In genomic region chr2:163743357-163743756, GRCm38 (mm10) we compare ENCODE assay signal across 17 mouse cellular contexts. TPM values are rescaled to one million over a fixed set of nuclear protein-coding genes. Genes with fewer than 3 reads are reported as not detected.
DNase-seq lines count a peak whose midpoint lies in the region; ATAC-seq and TF ChIP-seq lines count a peak whose summit lies in the region.
"Had no signal": no experiment of that assay in that cellular context is flagged by ENCODE, and none has a peak within 500 bp of the region (broad histone marks: within the 10 kb centered on the region; RNA-seq: fewer than 3 reads in every experiment).

No protein-coding gene starts in this region.

- H3K4me1 ChIP-seq in kidney, embryonic 16.5 days (ENCODE audit: insufficient read depth, low read length): no peaks in the 10 kb centered on the region
- H3K4me1 ChIP-seq in stomach, embryonic 15.5 days: no peaks in the 10 kb centered on the region
- H3K4me1 ChIP-seq in stomach, postnatal 0 days (replicated peaks; ENCODE audit: control insufficient read depth, insufficient read depth): no peaks in the 10 kb centered on the region
- H3K4me1 ChIP-seq in liver, embryonic 16.5 days (ENCODE audit: control insufficient read depth, low read depth, low read length): peaks cover 6% of the 10 kb centered on the region
- H3K4me1 ChIP-seq: neural tube, embryonic 13.5 days had no signal

- no peak overlapping the region for H3K4me2 ChIP-seq in kidney, embryonic 16.5 days (replicated peaks; ENCODE audit: low read depth, low read length)
- no peak overlapping the region for H3K4me2 ChIP-seq in stomach, embryonic 15.5 days
- H3K4me2 ChIP-seq in stomach, postnatal 0 days (replicated peaks; ENCODE audit: low read depth): no peak overlapping the region
- H3K4me2 ChIP-seq in liver, embryonic 16.5 days (ENCODE audit: low read depth, low read length): no peak overlapping the region
- H3K4me2 ChIP-seq: lung, embryonic 15.5 days; neural tube, embryonic 13.5 days had no signal

- peak; percentile 32 for DNase-seq in kidney, adult 11 months
- DNase-seq in stomach, postnatal 0 days (ENCODE audit: low spot score): no peak
- DNase-seq in urinary bladder, postnatal 10 days (ENCODE audit: low spot score): no peak
- no peak for DNase-seq in adrenal gland, adult 2 months
- DNase-seq: cerebellum, adult 11-12 months; gastrocnemius, postnatal 10 days had no signal

- no peak overlapping the region for H3K4me3 ChIP-seq in kidney, embryonic 16.5 days (ENCODE audit: low read length)
- H3K4me3 ChIP-seq in stomach, embryonic 15.5 days (replicated peaks): no peak overlapping the region
- H3K4me3 ChIP-seq in stomach, postnatal 0 days (ENCODE audit: low read depth, low read length): no peak overlapping the region
- no peak overlapping the region for H3K4me3 ChIP-seq in liver, embryonic 16.5 days (ENCODE audit: low read depth, low read length)
- H3K4me3 ChIP-seq: erythroblast, embryonic 14.5 days; heart, embryonic 10.5 days; lung, embryonic 15.5 days; neural tube, embryonic 13.5 days had no signal

- H3K27ac ChIP-seq in kidney, embryonic 16.5 days (ENCODE audit: low read length): no peak overlapping the region
- H3K27ac ChIP-seq in stomach, embryonic 15.5 days: no peak overlapping the region
- no peak overlapping the region for H3K27ac ChIP-seq in stomach, postnatal 0 days (replicated peaks)
- H3K27ac ChIP-seq in liver, embryonic 16.5 days (ENCODE audit: low read length): no peak overlapping the region
- H3K27ac ChIP-seq: heart, embryonic 10.5 days; lung, embryonic 15.5 days; neural tube, embryonic 13.5 days had no signal

- H3K36me3 ChIP-seq in kidney, embryonic 16.5 days (ENCODE audit: insufficient read depth, low read length): no peaks in the 10 kb centered on the region
- no peaks in the 10 kb centered on the region for H3K36me3 ChIP-seq in stomach, embryonic 15.5 days
- H3K36me3 ChIP-seq in stomach, postnatal 0 days (ENCODE audit: control insufficient read depth, insufficient read depth, low read length): no peaks in the 10 kb centered on the region
- H3K36me3 ChIP-seq in liver, embryonic 16.5 days (ENCODE audit: control insufficient read depth, insufficient read depth): no peaks in the 10 kb centered on the region
- H3K36me3 ChIP-seq: G1E; heart, embryonic 10.5 days; lung, embryonic 15.5 days; neural tube, embryonic 13.5 days had no signal

- no peak for TF ChIP-seq CTCF in stomach, postnatal 0 days (IDR thresholded peaks at IDR 0.05; ENCODE audit: low read depth)

- no peak overlapping the region for H3K9ac ChIP-seq in kidney, embryonic 16.5 days (replicated peaks; ENCODE audit: low read length)
- H3K9ac ChIP-seq in stomach, embryonic 15.5 days: no peak overlapping the region
- H3K9ac ChIP-seq in stomach, postnatal 0 days (ENCODE audit: low read length): no peak overlapping the region
- H3K9ac ChIP-seq in liver, embryonic 16.5 days (ENCODE audit: low read depth, low read length): no peak overlapping the region
- H3K9ac ChIP-seq: lung, embryonic 15.5 days; neural tube, embryonic 13.5 days had no signal

- no peaks in the 10 kb centered on the region; the same call in 1 of the 2 replicates for H3K27me3 ChIP-seq in kidney, embryonic 16.5 days (ENCODE audit: insufficient read depth, low read length)
- no peaks in the 10 kb centered on the region for H3K27me3 ChIP-seq in stomach, embryonic 15.5 days (replicated peaks)
- H3K27me3 ChIP-seq in stomach, postnatal 0 days (ENCODE audit: control insufficient read depth, insufficient read depth, low read length): no peaks in the 10 kb centered on the region
- H3K27me3 ChIP-seq in liver, embryonic 16.5 days (ENCODE audit: control insufficient read depth, insufficient read depth, low read depth, low read length): peaks cover 3% of the 10 kb centered on the region; the same call in 1 of the 2 replicates

- no peak for ATAC-seq in kidney, embryonic 16.5 days (ENCODE audit: low FRiP score, low TSS enrichment)
- peak; percentile 9; the same call in 1 of the 2 replicates for ATAC-seq in stomach, embryonic 15.5 days (ENCODE audit: insufficient read depth, low FRiP score, low read depth)
- no peak for ATAC-seq in stomach, postnatal 0 days (ENCODE audit: low FRiP score, low TSS enrichment)
- peak; percentile 50; the same call in 1 of the 2 replicates for ATAC-seq in liver, embryonic 16.5 days (ENCODE audit: low read depth)
- peak; percentile 43; the same call in 1 of the 2 replicates for ATAC-seq in megakaryocyte-erythroid progenitor cell, adult 5-6 weeks (replicated peaks; ENCODE audit: low FRiP score, low TSS enrichment, poor library complexity, severe bottlenecking)
- ATAC-seq: activated CD4-positive, CD25-positive, alpha-beta regulatory T cell, adult 4 months; inflammation-experienced regulatory T-cells, adult 6 months had no signal

- TF ChIP-seq EP300 in stomach, postnatal 0 days (optimal IDR thresholded peaks at IDR 0.05): no peak

- no peaks in the 10 kb centered on the region for H3K9me3 ChIP-seq in kidney, embryonic 16.5 days (ENCODE audit: low read length)
- no peaks in the 10 kb centered on the region for H3K9me3 ChIP-seq in stomach, embryonic 15.5 days
- H3K9me3 ChIP-seq in stomach, postnatal 0 days (ENCODE audit: control insufficient read depth, low read length): no peaks in the 10 kb centered on the region
- H3K9me3 ChIP-seq in liver, embryonic 16.5 days (replicated peaks; ENCODE audit: control insufficient read depth, low read length): no peaks in the 10 kb centered on the region
- H3K9me3 ChIP-seq: G1E; heart, embryonic 10.5 days; lung, embryonic 15.5 days; neural tube, embryonic 13.5 days had no signal

- WGBS in kidney, embryonic 16.5 days: 57% methylated on average over 6 of the region's 6 CpGs
- WGBS in stomach, embryonic 15.5 days: 55% methylated on average over 6 of the region's 6 CpGs
- WGBS in stomach, postnatal 0 days: 73% methylated on average over 6 of the region's 6 CpGs
- WGBS in liver, embryonic 16.5 days (ENCODE audit: insufficient replicate concordance): 26% methylated on average over 6 of the region's 6 CpGs

RNA-seq across cellular contexts. Expression of gene Ada, which starts 6.7 kb away (rescaled TPM):
- polyA plus RNA-seq in kidney, embryonic 16.5 days (2015; fragmentation: Nextera tagmentation; extraction: Ambion mirVana): 11.7 and 13.3 TPM in 2 replicates
- 6.1 and 6.4 TPM in 2 replicates for polyA plus RNA-seq in stomach, embryonic 15.5 days (2015; fragmentation: Nextera tagmentation; extraction: Ambion mirVana)
- 9.7 and 13.6 TPM in 2 replicates for polyA plus RNA-seq in stomach, postnatal 0 days (2015; fragmentation: Nextera tagmentation; extraction: Ambion mirVana)
- polyA plus RNA-seq in liver, embryonic 16.5 days (2015; fragmentation: Nextera tagmentation; extraction: Ambion mirVana): 3.4 and 3.5 TPM in 2 replicates
- 8.0 and 10.6 TPM in 2 replicates for total RNA-seq in megakaryocyte-erythroid progenitor cell, adult 5-6 weeks (2014; fragmentation: Nextera tagmentation)
- total RNA-seq in megakaryocyte-erythroid progenitor cell, adult 5-6 weeks (2017): 9.1 and 14.4 TPM in 2 replicates
- 1 to 10 TPM; 4.1 to 5.5 TPM for total RNA-seq in adrenal gland, adult 2 months (2021)
- polyA plus RNA-seq in adrenal gland, adult 2 months (2012; rRNA removed): 0.65 and 0.69 TPM in 2 replicates

Comparison
In these comparisons a context has a peak if more than half of its experiments do, and no peak if none do; other contexts are left out.
1. ATAC-seq: peak in stomach, embryonic 15.5 days (single experiment), liver, embryonic 16.5 days (single experiment) and megakaryocyte-erythroid progenitor cell, adult 5-6 weeks (single experiment); none in kidney, embryonic 16.5 days (single experiment) and stomach, postnatal 0 days (single experiment).